Mouse (Mus musculus): ENCODE data around the gene Prpsap1. TPM values are rescaled to one million over a fixed set of nuclear protein-coding genes. Genes with fewer than 3 reads are reported as not detected.
A peak's percentile ranks its signal among the peaks of the same experiment; 100 is the strongest.
"Not testable (repeated sequence)": the region's sequence is repeated elsewhere in the genome, so short reads cannot be mapped to it uniquely, and the experiment has no call there.

The Prpsap1 gene
- polyA plus RNA-seq, 1 experiment = 119 TPM

DNA sequence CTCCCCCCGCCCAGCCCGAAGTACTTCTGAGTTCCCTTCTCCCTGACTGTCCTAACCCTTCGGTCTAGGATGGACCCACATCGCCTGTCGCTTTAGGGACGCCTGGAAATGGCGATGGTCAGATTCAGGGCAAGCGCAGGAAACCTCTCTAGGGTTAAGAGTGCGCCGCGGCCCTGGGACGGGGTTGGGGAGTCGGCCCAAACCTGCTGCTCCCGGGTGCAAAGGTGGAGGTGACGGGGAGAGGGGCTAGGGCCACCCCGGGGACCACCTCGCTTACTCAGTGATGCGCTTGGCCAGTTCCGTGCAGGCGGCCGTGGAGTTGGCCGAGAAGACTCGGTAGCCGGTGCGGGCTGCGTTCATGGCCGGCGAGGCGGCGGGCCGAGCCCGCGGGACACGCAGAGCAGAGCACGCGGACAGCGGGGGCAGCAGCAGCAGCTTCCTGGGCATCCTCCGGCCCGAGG, 4.2 kb downstream of the Prpsap1 start:
- DNase-seq (ENCODE audit: extremely low spot score in 1 of 2, low spot score in 1 of 2) = no peak

DNA sequence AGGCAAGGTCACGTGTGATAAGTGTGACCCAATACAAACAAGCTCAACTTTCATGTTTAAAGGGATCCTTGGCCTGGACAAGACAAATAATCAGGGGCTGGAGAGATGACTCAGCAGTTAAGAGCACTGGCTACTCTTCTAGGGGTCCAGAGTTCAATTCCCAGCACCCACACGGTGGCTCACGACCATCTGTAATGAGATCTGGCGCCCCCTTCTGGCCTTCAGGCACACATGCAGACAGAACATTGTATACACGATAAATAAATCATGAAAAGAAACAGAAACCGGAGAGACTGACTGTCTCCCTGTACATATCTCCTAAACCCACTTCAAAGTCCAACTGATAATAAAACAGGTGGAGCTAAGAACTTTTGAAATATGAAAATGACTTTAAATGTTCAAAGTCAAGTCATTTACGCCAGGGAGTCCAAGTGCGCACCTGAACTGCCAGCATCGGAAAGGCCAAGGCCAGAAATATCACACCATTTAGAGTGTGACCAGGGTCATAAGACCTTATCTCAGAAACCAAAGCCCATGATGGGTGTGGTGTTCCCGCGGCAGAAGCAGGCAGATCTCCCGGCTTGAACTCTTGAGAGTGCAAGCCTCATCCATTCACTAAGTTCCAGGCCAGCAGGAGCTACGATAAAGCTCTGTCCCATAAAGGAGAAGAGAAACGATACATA, 5.2 kb downstream of the Prpsap1 start:
- DNase-seq (ENCODE audit: extremely low spot score in 1 of 2, low spot score in 1 of 2) = no peak

DNA sequence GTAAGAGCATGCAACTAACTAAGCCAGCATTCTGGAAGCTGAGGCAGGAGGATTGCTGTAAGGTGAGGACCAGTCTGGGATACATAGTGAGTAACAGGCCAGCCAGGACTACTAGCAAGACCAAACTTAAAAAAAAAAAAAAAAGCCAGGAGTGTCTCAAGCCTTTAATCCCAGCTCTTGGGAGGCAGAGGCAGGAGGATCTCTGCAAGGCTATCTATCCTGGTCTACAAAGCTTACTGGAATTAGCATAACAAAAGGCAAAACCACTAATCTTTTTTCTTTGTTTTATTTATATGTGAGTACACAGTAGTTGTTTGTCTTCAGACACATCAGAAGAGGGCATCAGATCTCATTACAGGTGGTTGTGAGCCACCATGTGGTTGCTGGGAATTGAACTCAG, 5.8 kb downstream of the Prpsap1 start:
- no peak for DNase-seq (ENCODE audit: extremely low spot score in 1 of 2, low spot score in 1 of 2)

DNA sequence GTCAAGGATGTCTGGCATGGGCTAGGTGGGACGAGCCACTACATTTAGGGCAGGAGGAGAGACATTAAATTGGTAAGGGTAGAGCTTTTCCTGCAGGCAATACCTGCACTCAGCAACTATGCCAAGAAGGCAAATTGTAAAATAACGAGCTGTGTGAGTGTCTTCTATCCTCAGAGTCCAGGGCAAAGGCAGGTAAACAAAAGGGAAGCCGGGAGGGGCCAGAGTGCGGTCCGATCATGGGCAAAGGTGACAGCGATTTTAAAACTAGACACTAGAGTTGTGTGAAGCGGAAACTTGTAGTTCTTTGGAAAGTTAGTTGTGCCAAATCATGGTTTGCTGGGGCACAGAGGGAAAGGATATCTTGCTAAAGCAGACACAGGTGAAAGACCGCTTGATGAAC, 9.7 kb downstream of the Prpsap1 start:
- no peak for DNase-seq (ENCODE audit: extremely low spot score in 1 of 2, low spot score in 1 of 2)

DNA sequence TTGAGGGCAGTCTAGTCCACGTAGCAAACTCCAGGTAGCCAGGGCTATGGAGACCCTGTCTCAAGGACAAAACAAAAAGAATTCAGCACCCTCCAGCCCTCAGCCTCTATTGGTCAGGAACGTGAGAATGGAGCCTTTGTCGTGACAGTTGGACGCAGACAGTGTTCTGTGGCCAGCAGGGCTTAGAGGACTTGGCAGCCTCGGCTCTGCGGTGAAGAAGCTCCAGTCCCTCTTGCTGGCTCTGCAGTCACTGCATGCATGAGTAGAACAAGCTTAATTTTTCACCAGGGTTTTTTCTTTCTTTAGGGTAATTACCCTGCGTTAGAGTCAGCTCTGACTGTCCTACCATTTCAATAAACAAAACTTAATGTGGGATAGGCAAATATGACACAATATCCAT, 12.2 kb downstream of the Prpsap1 start:
- DNase-seq (ENCODE audit: extremely low spot score in 1 of 2, low spot score in 1 of 2) = no peak

DNA sequence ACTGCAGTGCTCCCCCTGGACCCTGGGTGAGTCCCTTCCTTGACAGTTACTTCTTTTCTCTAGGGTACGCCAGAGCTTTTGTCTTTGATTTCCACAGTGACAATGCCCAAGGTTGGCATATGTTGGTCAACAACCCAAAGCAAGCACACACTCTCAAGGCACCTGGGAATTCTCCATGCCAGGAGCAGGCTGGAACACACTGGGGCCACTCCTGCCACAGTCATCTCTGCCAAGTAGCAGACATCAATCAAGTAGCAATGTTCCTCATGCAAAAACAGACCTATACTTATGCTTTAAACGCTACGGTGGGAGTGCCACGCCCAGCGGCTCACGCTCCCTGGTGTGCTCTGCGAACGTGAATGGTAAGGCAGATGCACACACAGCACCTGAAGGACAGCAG, 13.0 kb downstream of the Prpsap1 start:
- DNase-seq (ENCODE audit: extremely low spot score in 1 of 2, low spot score in 1 of 2) = no peak

DNA sequence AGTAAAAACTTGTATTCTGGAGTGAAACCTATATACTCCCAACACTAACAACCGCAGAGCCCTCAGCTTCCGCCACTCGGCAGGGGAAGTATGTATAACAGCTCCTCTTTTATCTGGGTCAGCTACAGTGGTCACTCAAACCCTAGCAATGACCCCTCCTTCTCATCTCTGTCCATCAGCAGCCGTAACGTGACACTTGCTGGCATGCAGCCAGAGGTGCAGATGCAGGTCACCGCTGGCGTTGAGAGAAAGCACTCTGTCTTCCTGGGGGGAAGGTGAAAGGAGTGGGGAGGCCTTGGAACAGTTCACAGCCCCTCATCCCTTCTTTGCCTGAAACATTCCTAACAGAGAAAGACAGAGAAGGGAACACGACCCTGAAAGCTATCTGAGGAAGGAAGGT, 14.2 kb downstream of the Prpsap1 start:
- no peak for DNase-seq (ENCODE audit: extremely low spot score in 1 of 2, low spot score in 1 of 2)

DNA sequence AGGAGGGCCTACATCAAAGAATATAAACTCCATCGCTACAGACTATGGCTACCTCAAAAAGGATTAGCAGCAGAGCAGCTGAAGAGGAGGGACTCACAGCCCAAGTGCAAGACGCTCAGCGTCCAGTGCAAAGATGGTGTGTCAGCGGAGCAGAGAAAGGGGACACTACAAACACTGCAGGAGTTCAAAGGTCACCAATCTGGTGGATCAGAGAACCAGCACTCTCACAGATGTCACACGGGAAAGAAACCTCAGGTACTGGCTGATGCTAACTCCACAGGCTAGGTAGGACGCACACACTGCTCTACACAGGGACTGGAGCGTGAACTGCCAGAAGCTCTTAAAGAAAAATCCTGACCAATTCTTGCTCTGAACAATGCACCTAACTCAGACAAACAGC, 15.0 kb downstream of the Prpsap1 start:
- no peak for DNase-seq (ENCODE audit: extremely low spot score in 1 of 2, low spot score in 1 of 2)

DNA sequence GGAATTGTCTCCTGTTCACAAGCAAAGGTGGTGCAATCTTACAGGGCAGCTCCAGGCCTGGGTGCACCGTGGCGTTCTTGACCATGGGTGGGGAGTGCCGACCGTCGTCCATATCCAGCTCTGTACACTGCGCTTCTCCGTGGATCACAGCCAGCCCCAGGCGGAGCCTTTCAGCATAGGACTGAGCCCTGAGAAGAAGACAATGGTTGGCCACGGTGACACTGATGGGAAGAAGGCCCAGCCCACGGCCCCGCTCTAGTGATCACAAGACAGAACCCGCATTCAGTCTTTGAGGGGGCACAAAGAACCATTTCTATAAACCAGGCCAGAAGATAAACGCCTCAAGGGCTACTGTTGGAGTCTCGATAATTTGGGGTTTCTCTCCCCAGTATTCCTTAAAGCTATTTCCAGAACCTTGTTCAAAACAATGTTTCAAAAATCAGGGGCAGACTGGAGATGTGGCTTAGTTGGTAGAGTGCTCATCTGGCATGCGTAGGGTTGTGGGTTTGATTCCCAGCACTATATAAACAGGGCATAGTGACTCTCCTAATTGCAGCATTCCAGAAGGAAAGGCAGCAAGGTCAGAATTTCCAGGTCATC, 16.7 kb downstream of the Prpsap1 start:
- no peak for DNase-seq (ENCODE audit: extremely low spot score in 1 of 2, low spot score in 1 of 2)

DNA sequence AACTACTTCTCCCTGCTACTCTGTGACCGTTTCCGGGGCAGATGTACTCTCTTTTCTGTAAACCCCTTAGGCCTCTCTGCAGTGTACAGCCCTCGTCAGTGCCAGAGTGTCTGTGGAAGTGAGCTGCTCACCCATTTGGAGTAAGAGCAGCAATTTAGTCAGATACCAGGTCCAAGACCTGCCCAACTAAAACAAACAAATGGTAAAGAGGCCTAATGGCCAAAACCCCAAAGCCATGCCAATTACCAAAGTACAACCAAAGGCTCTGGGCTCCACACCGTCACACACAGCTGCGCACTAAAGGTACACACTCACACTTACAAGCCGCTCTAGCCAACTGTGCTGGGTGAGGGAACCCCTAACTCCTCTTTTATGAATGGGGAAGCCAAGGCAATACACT, 17.3 kb downstream of the Prpsap1 start:
- no peak for DNase-seq (ENCODE audit: extremely low spot score in 1 of 2, low spot score in 1 of 2)

DNA sequence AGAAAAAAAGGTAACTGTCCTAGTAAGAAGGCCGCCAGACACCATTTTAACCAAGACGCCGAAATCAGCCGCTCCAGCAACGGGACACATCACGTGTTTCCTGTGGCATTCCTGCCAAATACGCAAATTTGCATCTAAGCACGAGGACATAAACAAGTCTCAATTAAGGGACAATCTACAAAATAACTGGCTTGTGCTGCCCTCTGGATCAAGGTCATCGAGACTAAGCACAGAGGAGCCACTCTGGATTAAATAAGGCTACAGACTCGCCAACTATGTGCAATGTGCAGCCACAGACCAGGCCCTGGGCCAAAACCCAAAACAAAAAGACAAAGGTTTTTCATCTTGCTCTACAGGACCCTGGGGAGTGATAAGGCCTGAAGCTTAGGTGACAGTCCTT, 18.0 kb downstream of the Prpsap1 start:
- DNase-seq (ENCODE audit: extremely low spot score in 1 of 2, low spot score in 1 of 2) = peak in 1 of 2 experiments; percentile 50

DNA sequence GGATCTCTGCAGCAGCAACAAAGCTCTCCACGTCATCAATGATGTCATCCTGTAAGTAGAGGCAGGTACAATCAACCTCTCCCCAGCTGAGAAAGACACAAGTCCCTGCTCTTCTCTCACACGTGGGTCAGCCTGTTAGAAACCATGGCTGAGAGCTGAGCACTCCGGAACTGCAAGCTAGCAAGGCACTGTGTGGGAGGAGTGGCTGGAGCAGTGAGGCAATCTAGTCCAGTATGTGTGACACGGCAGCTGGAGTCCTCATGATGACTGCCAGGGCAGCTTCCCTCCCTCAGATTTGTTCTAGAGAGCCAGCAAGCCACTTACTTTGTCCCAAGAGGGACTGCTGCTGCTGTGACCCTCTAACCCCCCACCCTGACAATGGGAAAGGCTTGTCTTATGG, 21.7 kb downstream of the Prpsap1 start:
- no peak for DNase-seq (ENCODE audit: extremely low spot score in 1 of 2, low spot score in 1 of 2)

DNA sequence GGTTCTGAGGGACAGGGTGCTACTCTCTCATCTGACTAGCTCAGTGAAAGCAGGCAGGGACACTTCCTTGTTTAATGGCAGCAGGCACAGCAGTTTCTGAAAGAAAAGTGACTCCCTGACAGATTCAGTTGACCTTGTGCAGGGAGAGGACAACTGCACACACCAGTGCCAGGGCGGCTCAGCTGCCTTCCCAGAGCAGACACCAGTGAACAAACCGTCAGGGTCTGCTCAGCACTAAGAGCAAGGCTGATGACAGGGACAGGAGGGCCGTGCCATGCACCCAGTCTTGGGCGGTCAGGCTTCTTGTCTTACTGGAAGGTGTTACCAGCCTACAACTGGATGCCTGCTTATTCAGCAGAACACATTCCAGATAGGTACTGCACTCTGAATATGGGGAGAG, 23.1 kb downstream of the Prpsap1 start:
- DNase-seq (ENCODE audit: extremely low spot score in 1 of 2, low spot score in 1 of 2) = no peak

DNA sequence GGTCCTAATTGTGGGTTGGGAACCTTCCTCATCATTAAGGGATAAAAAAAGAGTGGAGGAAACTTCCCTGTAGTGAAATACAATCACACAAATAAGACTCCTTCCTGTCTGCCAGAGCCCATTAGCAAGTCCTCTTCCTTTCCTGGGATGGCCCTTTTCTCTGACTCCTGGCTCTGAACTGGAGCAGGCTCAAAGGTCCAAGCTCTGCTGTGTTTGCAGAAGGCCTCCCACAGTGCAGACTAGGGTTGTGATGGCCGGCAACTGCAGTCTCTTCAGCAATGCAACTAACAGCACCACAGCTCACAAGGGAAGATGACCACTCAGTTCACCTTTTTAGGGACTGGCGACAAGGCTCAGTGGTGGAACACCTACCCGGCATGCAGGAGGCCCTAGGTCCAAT, 23.8 kb downstream of the Prpsap1 start:
- DNase-seq (ENCODE audit: extremely low spot score in 1 of 2, low spot score in 1 of 2) = no peak

DNA sequence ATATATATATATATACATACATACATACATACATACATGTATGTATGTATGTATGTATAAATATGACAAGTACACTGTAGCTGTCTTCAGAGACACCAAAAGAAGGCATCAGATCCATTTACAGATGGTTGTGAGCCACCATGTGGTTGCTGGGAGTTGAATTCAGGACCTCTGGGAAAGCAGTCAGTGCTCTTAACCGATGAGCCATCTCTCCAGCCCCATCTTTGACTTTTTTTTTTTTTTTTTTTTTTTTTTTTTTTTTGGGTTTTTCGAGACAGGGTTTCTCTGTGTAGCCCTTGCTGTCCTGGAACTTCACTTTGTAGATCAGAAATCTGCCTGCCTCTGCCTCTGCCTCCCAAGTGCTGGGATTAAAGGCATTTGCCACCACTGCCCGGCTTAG, 25.7 kb downstream of the Prpsap1 start:
- not testable (repeated sequence) for DNase-seq (ENCODE audit: extremely low spot score in 1 of 2, low spot score in 1 of 2)

DNA sequence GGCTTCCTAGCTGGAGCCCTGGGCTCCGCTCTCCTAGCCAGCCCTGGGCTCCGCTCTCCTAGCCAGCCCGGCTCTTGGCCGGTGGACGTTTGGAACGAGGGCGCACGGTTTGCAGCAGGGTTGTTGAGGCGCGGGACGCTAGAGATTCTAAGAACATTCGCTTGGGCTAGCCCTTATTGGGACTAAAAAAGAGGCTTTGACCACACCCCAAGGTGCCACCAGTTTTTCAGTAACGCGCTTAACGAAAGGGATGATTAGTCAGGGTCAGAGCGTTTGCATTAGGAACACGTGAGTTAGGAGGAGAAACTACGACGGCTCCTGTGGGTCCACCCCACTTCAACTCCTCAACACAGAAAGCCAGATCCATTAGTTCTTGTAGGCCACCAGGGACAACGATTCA, 27.9 kb downstream of the Prpsap1 start, which contains the start of gene Qrich2:
TSS of gene Qrich2 (minus strand) at position 101 of the 400 bp plus-strand sequence.
- no peak for DNase-seq (ENCODE audit: extremely low spot score in 1 of 2, low spot score in 1 of 2)

DNA sequence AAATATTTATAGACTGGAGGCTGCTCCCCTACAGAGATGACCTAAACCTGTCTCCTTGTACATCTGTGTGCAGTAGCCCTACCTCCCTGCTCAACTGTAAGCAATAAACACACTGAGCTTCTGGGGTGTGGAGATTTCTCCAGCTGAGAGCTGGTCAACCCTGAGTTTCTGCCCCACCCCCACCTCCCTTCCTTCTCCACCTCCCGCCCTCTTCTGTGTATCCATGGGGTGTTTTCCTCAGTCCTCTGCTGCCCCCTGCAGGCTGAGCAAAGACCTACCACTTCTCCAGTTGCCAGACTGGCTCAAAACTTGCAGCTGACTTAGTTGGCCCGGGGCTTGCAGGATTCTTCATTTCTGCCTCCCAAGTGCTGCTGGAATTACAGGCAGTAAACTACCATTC, 30.2 kb downstream of the Prpsap1 start:
- peak; percentile 61 to 90 for DNase-seq (ENCODE audit: extremely low spot score in 1 of 2, low spot score in 1 of 2)

DNA sequence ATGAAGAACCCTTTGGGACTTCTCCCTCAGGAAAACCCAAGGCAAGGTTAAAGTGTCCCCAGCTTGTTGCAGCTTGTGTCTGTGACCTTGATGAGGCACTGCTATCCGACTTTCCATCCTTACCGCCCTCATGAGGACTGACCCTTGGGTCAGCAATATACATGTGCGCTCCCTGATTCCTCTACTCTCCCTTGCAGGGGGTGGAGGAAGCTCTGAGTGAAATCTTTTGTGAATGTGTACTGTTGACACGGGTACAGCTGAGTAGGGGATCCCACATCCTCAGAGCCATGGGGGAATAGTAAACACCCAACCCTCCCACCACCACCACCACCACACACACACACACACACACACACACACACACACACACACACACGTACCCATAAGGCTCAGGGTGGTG, 30.7 kb downstream of the Prpsap1 start:
- no peak for DNase-seq (ENCODE audit: extremely low spot score in 1 of 2, low spot score in 1 of 2)

DNA sequence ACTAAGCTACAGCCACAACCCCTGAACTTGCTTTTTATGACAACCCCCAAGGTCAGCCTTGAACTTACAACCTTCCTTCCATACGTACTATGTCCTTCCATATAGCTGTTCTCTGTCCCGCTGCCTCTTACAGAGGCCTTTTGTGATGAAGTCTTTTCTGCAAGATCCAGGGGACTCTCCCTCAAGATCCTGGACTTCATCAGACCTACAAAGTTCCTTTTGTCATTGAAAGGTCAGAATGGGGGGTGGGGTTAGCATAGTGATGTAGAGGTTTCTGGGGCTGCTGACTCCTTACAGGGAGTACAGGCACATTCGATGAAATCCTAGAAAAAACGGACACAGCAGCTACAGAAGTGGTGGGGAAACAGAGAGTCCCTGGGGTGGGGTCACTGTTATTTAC, 34.2 kb downstream of the Prpsap1 start:
- DNase-seq (ENCODE audit: extremely low spot score in 1 of 2, low spot score in 1 of 2) = no peak

DNA sequence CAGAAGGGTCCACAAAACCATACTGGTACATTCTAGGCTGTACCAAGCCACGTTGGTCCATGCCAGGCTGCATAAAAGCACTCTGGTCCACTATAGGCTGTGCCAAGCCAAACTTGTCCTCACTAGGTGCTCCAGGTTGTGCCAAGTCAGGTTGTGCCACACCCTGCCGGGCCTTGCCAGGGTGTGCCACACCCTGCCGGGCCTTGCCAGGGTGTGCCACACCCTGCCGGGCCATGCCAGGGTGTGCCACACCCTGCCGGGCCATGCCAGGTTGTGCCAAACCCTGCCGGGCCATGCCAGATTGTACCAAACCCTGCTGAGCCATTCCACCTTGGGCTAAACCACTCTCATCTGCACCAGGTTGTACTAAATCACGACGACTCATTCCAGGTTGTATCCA, 37.8 kb downstream of the Prpsap1 start:
- no peak for DNase-seq (ENCODE audit: extremely low spot score in 1 of 2, low spot score in 1 of 2)

DNA sequence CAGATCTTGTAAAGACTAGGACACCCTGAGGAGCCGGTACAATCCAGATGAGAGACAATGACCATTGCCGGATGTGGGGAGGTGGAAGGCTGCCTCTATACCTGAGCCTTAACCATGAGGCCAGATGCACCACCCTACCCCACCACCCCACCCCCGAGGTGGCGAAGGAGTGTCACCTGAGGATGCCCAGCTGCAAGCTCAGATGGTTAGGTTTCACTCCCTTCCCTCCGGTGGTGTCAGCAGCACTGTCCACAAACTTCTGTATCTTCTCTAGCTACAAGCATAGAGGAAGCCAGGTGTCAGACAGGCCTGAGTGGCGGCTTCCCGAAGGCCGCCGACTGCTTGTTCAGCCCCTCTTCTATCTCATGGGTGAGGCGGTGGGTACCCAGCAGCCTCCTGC, 40.1 kb downstream of the Prpsap1 start:
- no peak for DNase-seq (ENCODE audit: extremely low spot score in 1 of 2, low spot score in 1 of 2)

DNA sequence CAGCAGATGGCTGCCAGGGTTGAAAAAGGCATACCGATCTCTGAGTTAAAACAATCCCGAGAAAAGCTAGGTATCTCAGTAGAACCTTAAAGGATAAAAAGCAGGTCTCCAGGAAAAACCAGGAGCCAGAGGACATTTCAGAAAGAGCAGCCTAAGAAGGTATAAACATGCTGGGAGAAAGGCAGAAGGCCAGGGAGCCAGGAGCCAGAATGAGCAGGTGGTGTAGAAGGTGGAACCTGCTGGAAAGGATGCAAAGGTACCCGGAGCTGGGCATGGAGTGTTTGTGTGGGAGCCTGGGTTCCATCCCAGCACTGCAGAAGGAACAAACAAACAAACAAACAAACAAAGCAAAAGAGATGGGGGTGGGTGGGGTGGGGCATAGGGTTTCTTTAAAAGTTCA, 44.7 kb downstream of the Prpsap1 start:
- DNase-seq (ENCODE audit: extremely low spot score in 1 of 2, low spot score in 1 of 2) = no peak

DNA sequence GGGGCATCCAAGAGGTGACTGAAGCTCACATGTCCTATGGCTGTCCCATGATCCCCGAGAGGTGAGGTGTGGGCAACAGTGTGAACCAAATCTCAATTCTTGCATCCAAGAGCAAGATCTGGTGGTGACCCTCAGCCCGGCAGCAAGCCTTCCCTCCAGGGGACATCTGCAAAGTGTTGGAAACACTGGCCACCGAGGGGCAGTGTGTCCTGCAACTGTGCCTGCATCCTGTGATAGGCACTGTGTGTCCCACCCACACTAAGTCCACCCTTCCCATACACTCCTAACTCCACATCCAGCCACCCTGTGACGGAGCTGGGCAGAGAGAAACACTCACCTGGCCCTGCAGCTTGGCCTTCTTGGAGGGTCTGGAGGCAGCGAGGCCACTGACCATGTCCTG, 46.2 kb downstream of the Prpsap1 start:
- no peak for DNase-seq (ENCODE audit: extremely low spot score in 1 of 2, low spot score in 1 of 2)
